18 mouse cellular contexts compared by ENCODE assay signal in the genomic region with DNA sequence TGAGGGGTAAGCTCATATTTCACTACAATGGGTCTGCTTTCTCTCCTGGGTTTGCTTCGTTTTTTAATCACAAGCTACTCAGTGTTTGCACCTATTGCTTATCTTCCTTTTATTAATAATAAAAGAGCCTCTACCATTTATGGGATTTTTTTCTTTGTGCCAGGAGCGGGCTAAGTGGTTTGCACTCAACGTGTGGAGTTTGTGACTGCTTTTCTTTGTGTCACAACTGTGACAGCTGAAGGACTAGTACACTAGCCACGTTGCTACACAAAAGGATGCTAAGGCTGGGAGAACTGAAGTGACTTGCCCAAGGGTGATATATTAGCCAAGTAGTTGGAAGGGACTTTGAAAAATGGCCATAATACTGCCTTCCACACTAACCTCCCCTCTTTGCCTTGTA.
"Had no signal": no experiment of that assay in that cellular context is flagged by ENCODE, and none has a peak within 500 bp of the region (broad histone marks: within the 10 kb centered on the region; RNA-seq: fewer than 3 reads in every experiment).

No protein-coding gene starts in this region.

- H3K9me3 ChIP-seq: midbrain, embryonic 10.5 days; midbrain, embryonic 12.5 days; neural tube, embryonic 13.5 days; neural tube, embryonic 15.5 days had no signal

- H3K9ac ChIP-seq: lung, embryonic 14.5 days; midbrain, embryonic 12.5 days; neural tube, embryonic 13.5 days; neural tube, embryonic 15.5 days had no signal

- H3K27me3 ChIP-seq: midbrain, embryonic 12.5 days; neural tube, embryonic 13.5 days; neural tube, embryonic 15.5 days had no signal

- H3K4me1 ChIP-seq: midbrain, embryonic 10.5 days; midbrain, embryonic 12.5 days; neural tube, embryonic 15.5 days had no signal

- H3K27ac ChIP-seq: midbrain, embryonic 10.5 days; midbrain, embryonic 12.5 days; neural tube, embryonic 13.5 days; neural tube, embryonic 15.5 days had no signal

- ATAC-seq: midbrain, embryonic 16.5 days had no signal

- H3K4me3 ChIP-seq: midbrain, embryonic 10.5 days; midbrain, embryonic 12.5 days; myocyte; neural tube, embryonic 13.5 days; neural tube, embryonic 15.5 days had no signal

- H3K36me3 ChIP-seq: midbrain, embryonic 10.5 days; midbrain, embryonic 12.5 days; neural tube, embryonic 13.5 days; neural tube, embryonic 15.5 days had no signal

- DNase-seq: lung, embryonic 14.5 days; lung, postnatal 10 days; lung, postnatal 4 days; midbrain, embryonic 14.5 days; retina, postnatal 1 day; right cerebral cortex, adult 18-20 months; right cerebral cortex, postnatal 25 days; right cerebral cortex, postnatal 4 days; spleen, adult 18-20 months; thymus, adult 18-20 months; thymus, postnatal 14 days; thymus, postnatal 36 days had no signal

- H3K4me2 ChIP-seq: lung, embryonic 14.5 days; midbrain, embryonic 12.5 days; neural tube, embryonic 13.5 days; neural tube, embryonic 15.5 days had no signal
